Mouse (Mus musculus): ENCODE measurements around the gene Klf7.

DNA sequence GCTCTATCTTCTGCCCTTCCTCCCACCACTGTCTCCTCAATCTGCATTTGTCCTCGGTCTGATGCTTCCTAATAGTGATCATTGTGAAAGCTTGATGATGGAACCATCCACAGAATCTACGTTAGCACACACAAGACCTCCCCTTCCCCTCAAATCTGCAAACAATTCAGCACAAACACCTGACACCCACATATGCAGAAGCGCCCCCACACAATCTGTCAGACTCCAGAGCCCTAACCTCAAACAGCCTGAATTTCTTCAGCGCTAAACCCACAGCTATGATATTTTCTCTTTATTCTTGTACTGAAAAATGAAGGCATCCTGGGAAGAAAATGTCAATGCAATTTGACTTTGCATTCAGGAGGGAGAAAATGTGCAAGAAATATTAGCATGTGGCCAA lies 66.1 kb downstream of the Klf7 start:
- TF ChIP-seq CHD2 (IDR thresholded peaks at IDR 0.05; ENCODE audit: low read depth, low read length), result no peak
- TF ChIP-seq HCFC1 (IDR thresholded peaks at IDR 0.05; ENCODE audit: borderline replicate concordance, insufficient read depth, low read length), result no peak

All from ES-E14 (cell line).